Mouse (Mus musculus): ENCODE measurements around the gene Ypel3. TPM values are rescaled to one million over a fixed set of nuclear protein-coding genes. Genes with fewer than 3 reads are reported as not detected.
A peak's percentile ranks its signal among the peaks of the same experiment; 100 is the strongest.

The Ypel3 gene
- total RNA-seq, 1 experiment = 19.4 TPM

GRCm38 (mm10) chr7:126786142-126786541 is 9.4 kb downstream of the Ypel3 start:
- Histone ChIP-seq H3K36me3 (ENCODE audit: control insufficient read depth, insufficient read depth, low read length, poor library complexity, severe bottlenecking) (peaks cover 61% of the 10 kb centered on the region), H3K9me3 (ENCODE audit: control insufficient read depth, insufficient read depth, low read depth, low read length) (no peaks in the 10 kb centered on the region), H3K27ac (ENCODE audit: insufficient read depth, low read depth, low read length, poor library complexity, severe bottlenecking) (no peak overlapping the region), H3K4me1 (ENCODE audit: control insufficient read depth in 2 of 2, insufficient read depth in 2 of 2, low read length in 2 of 2, poor library complexity in 1 of 2) (peaks cover 0 to 7% of the 10 kb centered on the region in 2 experiments; a peak in 1 of 4 replicates), H3K4me3 (ENCODE audit: insufficient read depth in 1 of 2, low read depth in 1 of 2, low read length in 2 of 2, poor library complexity in 1 of 2, severe bottlenecking in 1 of 2) (no peak overlapping the region), H3K9ac (ENCODE audit: insufficient read depth, low read depth, low read length, poor library complexity, severe bottlenecking) (no peak overlapping the region)
- DNase-seq (ENCODE audit: low read depth, low spot score) = no peak
- TF ChIP-seq MAFK (IDR thresholded peaks at IDR 0.05; ENCODE audit: insufficient read depth, low read depth, low read length) (no peak), ZNF384 (IDR thresholded peaks at IDR 0.05; ENCODE audit: low read depth, low read length) (no peak), ZC3H11A (IDR thresholded peaks at IDR 0.05; ENCODE audit: borderline replicate concordance, low read depth, low read length) (no peak), CHD2 (IDR thresholded peaks at IDR 0.05; ENCODE audit: low read depth, low read length) (no peak), HCFC1 (IDR thresholded peaks at IDR 0.05; ENCODE audit: borderline replicate concordance, insufficient read depth, low read length) (no peak)
- in situ Hi-C loops (cut with MboI; ENCODE audit: low sequenced_read_pairs in 2 of 2, unreplicated experiment in 2 of 2) = no loop called here

- Histone ChIP-seq H3K4me3 (ENCODE audit: insufficient read depth in 1 of 2, low read depth in 1 of 2, low read length in 2 of 2, poor library complexity in 1 of 2, severe bottlenecking in 1 of 2) (no peak overlapping the region), H3K27ac (ENCODE audit: insufficient read depth, low read depth, low read length, poor library complexity, severe bottlenecking) (no peak overlapping the region), H3K4me1 (ENCODE audit: control insufficient read depth in 2 of 2, insufficient read depth in 2 of 2, low read length in 2 of 2, poor library complexity in 1 of 2) (peaks cover 0 to 4% of the 10 kb centered on the region in 2 experiments; a peak in 1 of 4 replicates), H3K9ac (ENCODE audit: insufficient read depth, low read depth, low read length, poor library complexity, severe bottlenecking) (no peak overlapping the region), H3K36me3 (ENCODE audit: control insufficient read depth, insufficient read depth, low read length, poor library complexity, severe bottlenecking) (peaks cover 55% of the 10 kb centered on the region), H3K9me3 (ENCODE audit: control insufficient read depth, insufficient read depth, low read depth, low read length) (no peaks in the 10 kb centered on the region)
- no peak for DNase-seq (ENCODE audit: low read depth, low spot score)
- in situ Hi-C loops (cut with MboI; ENCODE audit: low sequenced_read_pairs in 2 of 2, unreplicated experiment in 2 of 2) = no loop called here
- TF ChIP-seq ZNF384 (IDR thresholded peaks at IDR 0.05; ENCODE audit: low read depth, low read length) (no peak), CHD2 (IDR thresholded peaks at IDR 0.05; ENCODE audit: low read depth, low read length) (no peak)
Measured at GRCm38 (mm10) chr7:126789141-126789540, 12.4 kb downstream of the Ypel3 start.

DNA sequence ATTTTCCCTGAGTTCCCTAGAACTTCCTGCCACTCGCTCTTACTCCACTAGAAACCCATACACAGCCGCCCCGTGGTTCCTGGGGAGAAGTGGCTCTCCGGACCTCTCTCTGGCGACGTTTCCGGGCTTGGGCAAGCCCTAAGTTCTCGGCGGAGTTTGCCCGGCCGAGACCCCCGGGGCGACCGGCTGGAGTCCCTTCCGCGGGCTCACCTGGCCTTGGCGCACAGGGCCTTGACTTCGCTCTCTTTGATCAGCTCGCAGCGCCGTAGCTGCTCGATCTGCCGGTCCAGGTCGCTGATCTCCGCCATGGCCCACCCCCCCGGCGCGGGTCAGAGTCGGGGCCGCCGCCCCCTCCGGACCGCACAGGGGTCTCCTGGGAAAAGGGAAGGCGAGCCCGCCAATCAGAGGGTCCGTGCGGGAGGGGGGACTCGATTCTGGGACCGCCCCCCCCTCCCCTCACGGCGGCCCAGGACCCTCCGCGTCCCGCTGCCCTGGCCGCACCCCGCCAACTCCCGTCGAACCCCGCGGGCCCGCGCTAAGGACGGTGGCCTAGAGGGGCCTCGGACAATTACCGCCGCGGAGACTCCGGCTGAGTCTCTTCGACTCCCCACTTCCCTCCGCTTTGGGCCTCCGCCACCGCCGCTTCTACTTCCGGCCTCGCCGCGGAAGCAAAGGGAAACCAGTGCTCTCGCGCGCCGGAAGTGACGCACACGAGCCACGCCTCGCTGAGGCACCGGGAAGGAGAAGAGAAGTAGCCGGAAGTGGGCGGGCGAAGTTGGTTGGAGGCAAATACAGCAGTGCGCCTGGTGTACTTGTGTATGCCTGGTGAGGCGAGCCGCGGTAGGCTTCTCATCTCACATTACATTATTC is 15.3 kb downstream of the Ypel3 start, which contains the start of gene Ppp4c:
Ppp4c (minus strand) TSS at position 646 of the 870 bp plus-strand sequence.
- no peaks in the 10 kb centered on the region for H3K9me3 ChIP-seq (ENCODE audit: control insufficient read depth, insufficient read depth, low read depth, low read length)
- H3K27ac ChIP-seq (ENCODE audit: insufficient read depth, low read depth, low read length, poor library complexity, severe bottlenecking) = peak within 1 kb of the TSS; percentile 96
- H3K9ac ChIP-seq (ENCODE audit: insufficient read depth, low read depth, low read length, poor library complexity, severe bottlenecking) = peak within 1 kb of the TSS; percentile 98
- H3K4me1 ChIP-seq (ENCODE audit: control insufficient read depth in 2 of 2, insufficient read depth in 2 of 2, low read length in 2 of 2, poor library complexity in 1 of 2) = peaks cover 0 to 7% of the 10 kb centered on the region in 2 experiments; a peak in 1 of 4 replicates
- in situ Hi-C loops (cut with MboI; ENCODE audit: low sequenced_read_pairs in 2 of 2, unreplicated experiment in 2 of 2) = no loop called here
- peaks cover 51% of the 10 kb centered on the region for H3K36me3 ChIP-seq (ENCODE audit: control insufficient read depth, insufficient read depth, low read length, poor library complexity, severe bottlenecking)
- peak within 1 kb of the TSS; percentile 88 to 95 for H3K4me3 ChIP-seq (ENCODE audit: insufficient read depth in 1 of 2, low read depth in 1 of 2, low read length in 2 of 2, poor library complexity in 1 of 2, severe bottlenecking in 1 of 2)
- DNase-seq (ENCODE audit: low read depth, low spot score) = peak; percentile 98
- TF ChIP-seq HCFC1 (IDR thresholded peaks at IDR 0.05; ENCODE audit: borderline replicate concordance, insufficient read depth, low read length) (peak; percentile 79), CHD2 (IDR thresholded peaks at IDR 0.05; ENCODE audit: low read depth, low read length) (no peak)

GRCm38 (mm10) chr7:126792721-126793443 is 16.1 kb downstream of the Ypel3 start:
- Histone ChIP-seq H3K27ac (ENCODE audit: insufficient read depth, low read depth, low read length, poor library complexity, severe bottlenecking) (peak overlapping the region; percentile 48; the same call in 1 of the 2 replicates), H3K9me3 (ENCODE audit: control insufficient read depth, insufficient read depth, low read depth, low read length) (no peaks in the 10 kb centered on the region), H3K4me3 (ENCODE audit: insufficient read depth in 1 of 2, low read depth in 1 of 2, low read length in 2 of 2, poor library complexity in 1 of 2, severe bottlenecking in 1 of 2) (peak overlapping the region; percentile 88 to 95), H3K36me3 (ENCODE audit: control insufficient read depth, insufficient read depth, low read length, poor library complexity, severe bottlenecking) (peaks cover 51% of the 10 kb centered on the region), H3K9ac (ENCODE audit: insufficient read depth, low read depth, low read length, poor library complexity, severe bottlenecking) (peak overlapping the region; percentile 63), H3K4me1 (ENCODE audit: control insufficient read depth in 2 of 2, insufficient read depth in 2 of 2, low read length in 2 of 2, poor library complexity in 1 of 2) (peaks cover 0 to 10% of the 10 kb centered on the region in 2 experiments; a peak in 1 of 4 replicates)
- no peak for DNase-seq (ENCODE audit: low read depth, low spot score)
- TF ChIP-seq ZNF384 (IDR thresholded peaks at IDR 0.05; ENCODE audit: low read depth, low read length) (no peak), HCFC1 (IDR thresholded peaks at IDR 0.05; ENCODE audit: borderline replicate concordance, insufficient read depth, low read length) (no peak), ZC3H11A (IDR thresholded peaks at IDR 0.05; ENCODE audit: borderline replicate concordance, low read depth, low read length) (no peak)
- in situ Hi-C loops (cut with MboI; ENCODE audit: low sequenced_read_pairs in 2 of 2, unreplicated experiment in 2 of 2) = no loop called here

Data from ES-E14 (cell line).